Mouse (Mus musculus) forebrain, embryonic 16.5 days (tissue): ENCODE results near the gene Babam2. TPM values are rescaled to one million over a fixed set of nuclear protein-coding genes. Genes with fewer than 3 reads are reported as not detected.

Experiments used
- ATAC-seq: fragments of 200-750 bp; cut with Nextera tagmentation; 2 replicates; pipeline ENCODE4 v1.8.0; 2017; ENCODE audit warnings: mild to moderate bottlenecking, moderate library complexity
- H3K27ac ChIP-seq: fragments of 300-500 bp; sonication (generic); 2 replicates; pipeline ENCODE4 v1.5.1; 2014; ENCODE audit warnings: low read length, control low read depth
- H3K27me3 ChIP-seq: fragments of 300-500 bp; sonication (generic); replicated peaks from 2 replicates; pipeline ENCODE4 v1.6.1; 2014; ENCODE audit warnings: low read length; ENCODE audit not compliant: control insufficient read depth, insufficient read depth
- H3K36me3 ChIP-seq: fragments of 300-500 bp; sonication (generic); 2 replicates; pipeline ENCODE4 v1.6.1; 2014; ENCODE audit not compliant: control insufficient read depth, insufficient read depth
- H3K4me1 ChIP-seq: fragments of 300-500 bp; sonication (generic); replicated peaks from 2 replicates; pipeline ENCODE4 v1.6.1; 2014; ENCODE audit warnings: low read length; ENCODE audit not compliant: control insufficient read depth, insufficient read depth
- H3K4me2 ChIP-seq: fragments of 300-500 bp; sonication (generic); 2 replicates; pipeline ENCODE4 v1.6.1; 2014; ENCODE audit warnings: mild to moderate bottlenecking, low read length, control low read depth
- H3K4me3 ChIP-seq: fragments of 300-500 bp; sonication (generic); replicated peaks from 2 replicates; pipeline ENCODE4 v1.5.1; 2014; ENCODE audit warnings: mild to moderate bottlenecking, low read length, control low read depth
- H3K9ac ChIP-seq: fragments of 300-500 bp; sonication (generic); replicated peaks from 2 replicates; pipeline ENCODE4 v1.6.1; 2014; ENCODE audit warnings: low read depth, low read length, control low read depth
- H3K9me3 ChIP-seq: fragments of 300-500 bp; sonication (generic); 2 replicates; pipeline ENCODE4 v1.6.1; 2016; ENCODE audit warnings: low read length; ENCODE audit not compliant: control insufficient read depth
- WGBS: fragments of 180-500 bp; shearing (Covaris S2); extraction: QIAGEN DNeasy Blood & Tissue Kit; methylation state at CpG from one replicate; pipeline ENCODE4 v1.1.7; 2014; 5-methylcytosine and 5-hydroxymethylcytosine counted together
- polyA plus RNA-seq: library from polyadenylated mRNA; unstranded; fragments of >200 nt; fragmentation: Nextera tagmentation; extraction: Ambion mirVana; gene quantifications from 2 replicates; pipeline ENCODE4 v1.2.1, GENCODE M21; 2015

The Babam2 gene
- polyA plus RNA-seq, 1 experiment from 2014 or later: 53.5 TPM

DNA sequence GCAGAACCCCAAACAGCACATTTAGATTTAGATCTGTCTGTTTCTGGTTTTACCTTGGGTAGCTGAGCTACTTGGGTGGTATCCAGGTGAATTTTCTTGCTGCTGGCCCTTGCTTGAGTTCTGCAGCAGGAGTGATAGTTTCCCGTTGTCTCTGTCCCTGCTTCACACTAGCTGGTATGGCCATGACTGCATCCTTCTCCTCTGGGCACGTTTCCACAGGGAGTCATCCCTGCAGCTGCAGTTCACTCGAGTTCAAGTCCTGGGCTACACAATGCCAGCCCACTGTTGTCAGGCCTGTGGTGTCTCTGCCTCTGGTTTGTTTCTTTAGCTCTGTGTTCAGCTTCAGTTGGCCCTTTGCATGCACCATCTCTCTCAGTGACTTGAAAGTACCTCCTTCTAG is 239.0 kb downstream of the Babam2 start:
- H3K4me3 ChIP-seq: no peak overlapping the region
- ATAC-seq: no peak
- H3K4me2 ChIP-seq: no peak overlapping the region
- no peak overlapping the region for H3K27ac ChIP-seq
- no peaks in the 10 kb centered on the region for H3K27me3 ChIP-seq
- no peak overlapping the region for H3K9ac ChIP-seq
- WGBS: 73% methylated on average over 3 of the region's 3 CpGs
- H3K4me1 ChIP-seq: no peaks in the 10 kb centered on the region
- no peaks in the 10 kb centered on the region for H3K36me3 ChIP-seq
- H3K9me3 ChIP-seq: no peaks in the 10 kb centered on the region

DNA sequence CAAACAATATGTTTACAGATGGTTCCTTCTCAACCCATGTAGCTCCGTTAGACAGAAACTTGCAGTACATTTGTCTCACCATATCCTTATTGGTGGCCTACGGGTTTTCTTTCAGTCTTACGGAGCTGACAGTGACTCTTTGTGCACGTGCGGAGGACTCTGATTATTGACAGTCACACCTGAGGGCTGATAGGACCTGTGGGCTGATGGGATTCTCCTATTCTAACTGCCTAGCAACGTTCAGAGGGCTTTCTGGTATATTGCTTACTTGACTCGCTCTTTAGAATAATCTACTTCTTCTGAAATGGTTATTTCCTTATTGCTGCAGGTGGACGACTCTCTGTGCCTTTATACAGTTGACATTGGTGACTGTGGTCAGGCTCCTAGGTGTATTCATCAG is 243.4 kb downstream of the Babam2 start:
- ATAC-seq: no peak
- WGBS: 92% methylated on average over 8 of the region's 8 CpGs

DNA sequence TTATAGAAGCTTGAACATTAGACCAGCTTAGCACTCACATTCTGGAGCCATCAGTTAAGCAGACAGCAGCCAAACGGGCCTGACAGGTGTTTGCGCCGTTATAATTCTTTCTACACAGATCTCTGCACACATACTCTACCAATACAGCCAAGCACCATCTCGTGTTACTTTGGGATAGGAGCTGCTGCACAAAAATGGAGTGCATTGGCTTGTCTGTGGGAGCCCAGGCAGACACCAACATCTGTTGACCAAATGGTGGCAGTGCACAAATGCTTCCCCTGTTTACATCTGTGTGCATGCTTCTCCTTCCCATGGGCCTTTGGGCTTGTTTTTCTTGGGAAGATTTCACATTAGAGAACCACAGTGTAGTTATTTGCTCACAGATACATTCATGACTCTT is 249.7 kb downstream of the Babam2 start:
- Histone ChIP-seq H3K4me3 (no peak overlapping the region), H3K27ac (no peak overlapping the region), H3K4me1 (no peaks in the 10 kb centered on the region), H3K9me3 (no peaks in the 10 kb centered on the region), H3K27me3 (no peaks in the 10 kb centered on the region), H3K9ac (no peak overlapping the region), H3K4me2 (no peak overlapping the region), H3K36me3 (no peaks in the 10 kb centered on the region)
- WGBS: 73% methylated on average over 4 of the region's 4 CpGs
- ATAC-seq: no peak

More for the DNA sequence above, 243.4 kb downstream of the Babam2 start:
- no peaks in the 10 kb centered on the region for H3K27me3 ChIP-seq
- H3K4me2 ChIP-seq: no peak overlapping the region
- no peaks in the 10 kb centered on the region for H3K9me3 ChIP-seq
- H3K27ac ChIP-seq: no peak overlapping the region
- H3K36me3 ChIP-seq: no peaks in the 10 kb centered on the region
- H3K4me3 ChIP-seq: no peak overlapping the region
- H3K4me1 ChIP-seq: no peaks in the 10 kb centered on the region
- H3K9ac ChIP-seq: no peak overlapping the region

DNA sequence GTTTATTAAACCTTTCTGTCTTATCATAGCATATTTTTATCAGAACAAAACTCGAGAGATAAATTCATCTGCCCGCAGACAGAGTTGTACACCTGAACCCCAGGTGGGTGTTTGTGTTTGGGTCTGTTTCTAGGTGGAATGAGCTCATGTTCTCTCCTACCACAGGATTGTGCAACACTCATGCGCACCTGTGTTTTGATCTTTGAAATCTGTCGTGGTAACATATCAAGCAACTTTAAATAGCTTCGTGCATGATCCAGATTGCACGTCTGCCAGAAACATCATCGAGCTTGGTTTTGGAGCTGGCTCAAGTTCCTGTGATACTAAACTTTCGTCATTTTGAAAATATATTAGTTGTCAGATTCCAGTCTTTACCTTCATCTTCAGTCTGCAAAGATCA is 251.9 kb downstream of the Babam2 start:
- Histone ChIP-seq H3K4me1 (no peaks in the 10 kb centered on the region), H3K4me2 (no peak overlapping the region), H3K36me3 (no peaks in the 10 kb centered on the region), H3K9ac (no peak overlapping the region), H3K27me3 (no peaks in the 10 kb centered on the region), H3K27ac (no peak overlapping the region), H3K9me3 (no peaks in the 10 kb centered on the region), H3K4me3 (no peak overlapping the region)
- no peak for ATAC-seq
- WGBS: 76% methylated on average over 8 of the region's 8 CpGs

DNA sequence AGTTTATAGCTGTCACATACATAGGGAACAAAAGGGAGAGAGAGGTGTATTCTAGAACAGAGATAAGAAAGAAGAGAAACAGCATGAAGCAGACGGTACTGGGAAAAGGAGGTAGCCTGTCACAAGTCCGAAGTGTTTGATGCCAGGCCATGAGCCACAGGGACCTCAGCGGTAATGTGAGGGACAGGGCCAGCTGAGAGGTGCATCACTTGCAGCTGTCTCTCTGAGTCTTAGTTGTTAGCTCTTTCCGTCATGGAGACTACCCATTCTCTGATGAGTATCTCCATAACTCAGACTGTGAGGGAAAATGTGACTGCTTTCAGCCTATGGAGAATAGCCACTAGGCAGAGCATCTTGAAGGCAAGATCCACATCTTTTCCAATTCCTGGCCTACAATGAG is 253.0 kb downstream of the Babam2 start:
- H3K9me3 ChIP-seq: no peaks in the 10 kb centered on the region
- 92% methylated on average over 4 of the region's 4 CpGs for WGBS
- H3K27me3 ChIP-seq: no peaks in the 10 kb centered on the region
- H3K9ac ChIP-seq: no peak overlapping the region
- H3K27ac ChIP-seq: no peak overlapping the region
- no peaks in the 10 kb centered on the region for H3K4me1 ChIP-seq
- no peaks in the 10 kb centered on the region for H3K36me3 ChIP-seq
- no peak overlapping the region for H3K4me2 ChIP-seq
- H3K4me3 ChIP-seq: no peak overlapping the region
- ATAC-seq: no peak

DNA sequence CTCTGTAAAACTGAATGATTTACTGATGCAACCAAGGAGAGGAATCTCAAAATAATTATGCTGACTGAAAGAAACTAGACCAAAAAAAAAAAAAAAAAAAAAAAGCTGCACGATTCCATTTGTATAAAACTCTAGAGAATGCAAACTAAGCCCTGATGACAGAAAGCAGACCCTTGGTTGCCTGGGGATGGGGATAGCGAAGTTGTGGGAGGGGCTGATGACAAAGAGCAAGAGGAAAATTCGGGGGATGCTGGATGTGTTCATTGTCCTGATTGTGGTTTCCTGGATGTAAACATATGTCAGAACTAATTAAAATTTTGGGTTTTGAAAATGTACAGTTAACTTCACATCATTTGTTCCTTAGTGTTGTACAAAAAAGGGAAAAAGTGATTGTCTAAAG is 257.7 kb downstream of the Babam2 start:
- WGBS: 55% methylated on average over 3 of the region's 3 CpGs
- Histone ChIP-seq H3K4me2 (no peak overlapping the region), H3K9ac (no peak overlapping the region)

DNA sequence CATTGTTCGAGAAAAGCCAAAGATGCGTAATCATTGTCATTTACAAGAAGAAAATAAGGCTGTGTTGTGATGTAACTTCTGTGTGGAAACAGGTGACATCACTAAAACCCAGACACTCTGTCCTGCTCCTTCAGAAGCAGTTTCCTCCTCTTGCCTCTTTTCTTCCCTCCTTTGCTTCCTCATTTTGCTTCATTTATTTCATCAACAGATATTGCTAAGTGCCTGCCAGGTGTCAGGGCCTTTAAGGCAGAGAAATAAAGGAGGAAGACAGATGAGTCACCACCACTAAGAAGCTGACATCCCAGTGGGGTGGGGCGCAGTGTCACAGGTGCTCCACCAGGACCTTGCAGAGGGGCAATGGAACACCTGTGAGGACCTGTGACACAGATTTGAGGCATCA is 258.9 kb downstream of the Babam2 start:
- Histone ChIP-seq H3K27ac (no peak overlapping the region), H3K4me3 (no peak overlapping the region), H3K4me1 (no peaks in the 10 kb centered on the region), H3K9me3 (no peaks in the 10 kb centered on the region), H3K36me3 (no peaks in the 10 kb centered on the region), H3K9ac (no peak overlapping the region), H3K4me2 (no peak overlapping the region), H3K27me3 (no peaks in the 10 kb centered on the region)
- 92% methylated on average over 3 of the region's 3 CpGs for WGBS
- ATAC-seq: no peak

More for the DNA sequence above, 257.7 kb downstream of the Babam2 start:
- Histone ChIP-seq H3K36me3 (no peaks in the 10 kb centered on the region), H3K9me3 (no peaks in the 10 kb centered on the region), H3K4me1 (no peaks in the 10 kb centered on the region), H3K27ac (no peak overlapping the region), H3K4me3 (no peak overlapping the region), H3K27me3 (no peaks in the 10 kb centered on the region)
- no peak for ATAC-seq

DNA sequence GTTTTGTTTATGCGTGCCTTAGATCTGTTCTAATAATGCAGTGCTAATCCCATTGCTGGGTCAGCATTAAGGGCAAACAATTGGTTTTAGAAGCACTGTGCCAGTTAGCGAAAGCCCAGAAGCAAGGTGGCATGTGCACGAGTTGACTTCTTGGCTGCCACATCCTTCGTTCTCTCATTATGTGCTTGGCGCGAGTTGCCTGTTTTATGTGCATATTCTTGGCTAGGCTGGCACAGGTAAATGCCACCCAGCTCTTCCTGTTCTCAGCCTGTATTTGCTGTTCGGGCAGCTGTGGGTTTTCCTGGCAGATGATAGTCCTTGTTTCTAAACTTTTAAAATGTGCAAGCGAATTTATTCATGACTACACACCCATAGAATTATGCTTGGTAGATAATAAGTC is 262.4 kb downstream of the Babam2 start:
- Histone ChIP-seq H3K27me3 (no peaks in the 10 kb centered on the region), H3K9ac (no peak overlapping the region), H3K36me3 (no peaks in the 10 kb centered on the region), H3K4me1 (no peaks in the 10 kb centered on the region), H3K4me2 (no peak overlapping the region), H3K27ac (no peak overlapping the region), H3K9me3 (no peaks in the 10 kb centered on the region), H3K4me3 (no peak overlapping the region)
- WGBS: 32% methylated on average over 8 of the region's 8 CpGs
- ATAC-seq: no peak

DNA sequence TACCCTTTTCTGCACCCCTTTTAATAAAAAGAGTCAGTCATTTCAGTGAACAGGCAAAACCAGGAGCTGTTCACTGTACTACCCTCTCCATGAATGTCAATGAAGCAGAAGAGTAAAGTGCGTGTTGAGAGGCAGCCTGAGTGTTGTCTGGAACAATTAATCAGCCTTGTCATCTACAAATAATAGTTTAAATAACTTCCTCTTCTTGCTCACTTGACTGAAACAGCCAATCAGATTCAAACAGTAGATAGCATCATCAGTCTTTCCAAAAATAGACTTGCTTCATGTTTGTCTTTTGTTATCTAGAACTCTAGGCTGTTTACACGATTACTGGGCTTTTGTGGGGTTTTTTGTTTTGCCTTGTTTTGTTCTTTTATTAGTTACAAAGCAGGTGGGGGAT is 263.9 kb downstream of the Babam2 start:
- no peak overlapping the region for H3K27ac ChIP-seq
- no peaks in the 10 kb centered on the region for H3K27me3 ChIP-seq
- no peaks in the 10 kb centered on the region for H3K4me1 ChIP-seq
- H3K4me2 ChIP-seq: no peak overlapping the region
- ATAC-seq: no peak
- H3K9ac ChIP-seq: no peak overlapping the region
- no peaks in the 10 kb centered on the region for H3K9me3 ChIP-seq
- H3K4me3 ChIP-seq: no peak overlapping the region
- WGBS: 47% methylated on average over 2 of the region's 2 CpGs
- H3K36me3 ChIP-seq: no peaks in the 10 kb centered on the region

DNA sequence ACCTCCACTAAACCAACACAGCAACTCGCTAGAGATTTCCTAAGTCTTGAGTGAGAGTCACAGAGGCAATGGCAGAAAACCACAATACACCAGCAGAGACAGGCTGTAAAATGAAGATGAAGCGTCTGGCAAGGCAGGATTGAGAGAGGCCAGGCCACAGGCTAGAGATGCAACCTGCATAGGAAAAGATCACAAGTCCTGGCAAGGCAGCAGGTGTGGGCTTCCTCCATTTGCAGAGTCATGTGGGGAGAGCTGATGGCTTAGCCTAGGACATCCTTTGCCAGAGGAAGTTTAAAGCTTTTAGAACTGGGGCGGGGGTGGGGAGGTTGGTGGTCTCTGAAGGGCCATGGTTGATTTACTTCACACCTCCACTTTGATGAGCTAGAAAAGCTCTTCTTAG is 264.9 kb downstream of the Babam2 start:
- Histone ChIP-seq H3K27ac (no peak overlapping the region), H3K36me3 (no peaks in the 10 kb centered on the region), H3K9me3 (no peaks in the 10 kb centered on the region), H3K4me2 (no peak overlapping the region), H3K9ac (no peak overlapping the region), H3K4me3 (no peak overlapping the region), H3K4me1 (no peaks in the 10 kb centered on the region), H3K27me3 (no peaks in the 10 kb centered on the region)
- 82% methylated on average over 3 of the region's 3 CpGs for WGBS
- ATAC-seq: no peak
